11 mouse cellular contexts compared by ENCODE assay signal in the genomic region with DNA sequence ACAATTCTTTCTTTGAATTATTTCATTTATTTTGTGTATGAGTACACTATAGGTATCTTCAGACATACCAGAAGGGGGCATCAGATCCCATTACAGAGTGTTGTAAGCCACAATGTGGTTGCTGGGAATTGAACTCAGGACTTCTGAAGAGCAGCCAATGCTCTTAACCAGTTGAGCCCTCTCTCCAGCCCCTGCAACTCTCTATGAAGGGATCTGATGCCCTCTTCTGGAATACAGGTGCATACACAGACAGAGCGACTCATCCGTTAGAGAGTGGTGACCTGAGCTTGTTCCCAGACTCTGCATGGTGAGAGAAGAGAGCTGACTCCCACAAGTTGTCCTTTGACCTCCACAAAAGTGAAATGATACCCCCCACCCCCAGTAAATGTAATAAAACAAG. TPM values are rescaled to one million over a fixed set of nuclear protein-coding genes. Genes with fewer than 3 reads are reported as not detected.
DNase-seq lines count a peak whose midpoint lies in the region; ATAC-seq and TF ChIP-seq lines count a peak whose summit lies in the region.
"Had no signal": no experiment of that assay in that cellular context is flagged by ENCODE, and none has a peak within 500 bp of the region (broad histone marks: within the 10 kb centered on the region; RNA-seq: fewer than 3 reads in every experiment).

No protein-coding gene starts in this region.

- H3K4me1 ChIP-seq in forebrain, postnatal 0 days (ENCODE audit: insufficient read depth) = no peaks in the 10 kb centered on the region
- H3K4me1 ChIP-seq in forebrain, embryonic 12.5 days = no peaks in the 10 kb centered on the region

- H3K4me2 ChIP-seq in forebrain, postnatal 0 days (ENCODE audit: low read depth) = no peak overlapping the region
- H3K4me2 ChIP-seq in forebrain, embryonic 12.5 days = no peak overlapping the region

- DNase-seq in forebrain, postnatal 0 days = no peak
- peak; percentile 21 for DNase-seq in thymus, postnatal 14 days
- DNase-seq in thymus, postnatal 36 days = no peak
- DNase-seq in urinary bladder, postnatal 25 days (ENCODE audit: low spot score) = no peak
- DNase-seq in ovary, postnatal 10 days (ENCODE audit: low spot score) = no peak
- no peak for DNase-seq in cerebellum, adult 9-11 months
- DNase-seq: gastrocnemius, postnatal 14 days; kidney, postnatal 14 days; right cerebral cortex, adult 18-20 months had no signal

- H3K9ac ChIP-seq in forebrain, postnatal 0 days = no peak overlapping the region
- H3K9ac ChIP-seq in forebrain, embryonic 12.5 days = no peak overlapping the region

- TF ChIP-seq CTCF in forebrain, postnatal 0 days (IDR thresholded peaks at IDR 0.05; ENCODE audit: low read depth) = peak; percentile 46

- no peak overlapping the region for H3K27ac ChIP-seq in forebrain, postnatal 0 days (ENCODE audit: low read depth, low read length)
- H3K27ac ChIP-seq in forebrain, embryonic 12.5 days = no peak overlapping the region

- ATAC-seq in forebrain, postnatal 0 days = no peak
- ATAC-seq in forebrain, embryonic 12.5 days (ENCODE audit: low FRiP score) = no peak
- peak; percentile 72 for ATAC-seq in erythroid progenitor cell, adult 5-6 weeks (replicated peaks; ENCODE audit: low FRiP score, poor library complexity, severe bottlenecking)

- 64% methylated on average over 2 of the region's 2 CpGs for WGBS in forebrain, postnatal 0 days
- 53% methylated on average over 2 of the region's 2 CpGs for WGBS in forebrain, embryonic 12.5 days

- H3K27me3 ChIP-seq in forebrain, postnatal 0 days (ENCODE audit: insufficient read depth, low read length) = no peaks in the 10 kb centered on the region
- H3K27me3 ChIP-seq in forebrain, embryonic 12.5 days = no peaks in the 10 kb centered on the region

- H3K36me3 ChIP-seq in forebrain, postnatal 0 days (ENCODE audit: insufficient read depth) = peaks cover 87% of the 10 kb centered on the region
- H3K36me3 ChIP-seq in forebrain, embryonic 12.5 days (replicated peaks) = peaks cover 99% of the 10 kb centered on the region

- H3K9me3 ChIP-seq in forebrain, postnatal 0 days (ENCODE audit: low read length) = no peaks in the 10 kb centered on the region
- no peaks in the 10 kb centered on the region for H3K9me3 ChIP-seq in forebrain, embryonic 12.5 days

- no peak overlapping the region for H3K4me3 ChIP-seq in forebrain, postnatal 0 days (ENCODE audit: low read depth, low read length)
- no peak overlapping the region for H3K4me3 ChIP-seq in forebrain, embryonic 12.5 days (replicated peaks)

RNA-seq across cellular contexts. Expression of gene Ctc1, which starts 13.1 kb away (rescaled TPM):
- 51.0 and 63.6 TPM in 2 replicates for total RNA-seq in forebrain, postnatal 0 days (2014; rRNA removed)
- 41.0 and 47.1 TPM in 2 replicates for polyA plus RNA-seq in forebrain, postnatal 0 days (2015; fragmentation: Nextera tagmentation; extraction: Ambion mirVana)
- 71.0 and 81.5 TPM in 2 replicates for polyA plus RNA-seq in forebrain, embryonic 12.5 days (2016; fragmentation: Nextera tagmentation; extraction: Ambion mirVana)
- total RNA-seq in erythroid progenitor cell, adult 5-6 weeks (2015; ENCODE audit: low replicate concordance) = 36.0 and 54.5 TPM in 2 replicates
- total RNA-seq in erythroid progenitor cell, adult 5-6 weeks (2017; ENCODE audit: low replicate concordance) = 16.7 and 27.1 TPM in 2 replicates

RNA-seq across cellular contexts. Expression of gene Aurkb, which starts 16.6 kb away (rescaled TPM):
- 8.5 and 12.5 TPM in 2 replicates for total RNA-seq in forebrain, postnatal 0 days (2014; rRNA removed)
- 11.5 and 13.9 TPM in 2 replicates for polyA plus RNA-seq in forebrain, postnatal 0 days (2015; fragmentation: Nextera tagmentation; extraction: Ambion mirVana)
- 163 and 169 TPM in 2 replicates for polyA plus RNA-seq in forebrain, embryonic 12.5 days (2016; fragmentation: Nextera tagmentation; extraction: Ambion mirVana)
- 328 and 403 TPM in 2 replicates for total RNA-seq in erythroid progenitor cell, adult 5-6 weeks (2015; ENCODE audit: low replicate concordance)
- 422 and 478 TPM in 2 replicates for total RNA-seq in erythroid progenitor cell, adult 5-6 weeks (2017; ENCODE audit: low replicate concordance)

RNA-seq across cellular contexts. Expression of gene Pfas, which starts 20.5 kb away (rescaled TPM):
- 22.9 and 29.7 TPM in 2 replicates for total RNA-seq in forebrain, postnatal 0 days (2014; rRNA removed)
- polyA plus RNA-seq in forebrain, postnatal 0 days (2015; fragmentation: Nextera tagmentation; extraction: Ambion mirVana) = 9.8 and 14.2 TPM in 2 replicates
- polyA plus RNA-seq in forebrain, embryonic 12.5 days (2016; fragmentation: Nextera tagmentation; extraction: Ambion mirVana) = 35.4 and 40.4 TPM in 2 replicates
- 11.7 and 15.1 TPM in 2 replicates for total RNA-seq in erythroid progenitor cell, adult 5-6 weeks (2015; ENCODE audit: low replicate concordance)
- total RNA-seq in erythroid progenitor cell, adult 5-6 weeks (2017; ENCODE audit: low replicate concordance) = 16.1 and 23.4 TPM in 2 replicates

RNA-seq across cellular contexts. Expression of gene Borcs6, which starts 30.7 kb away (rescaled TPM):
- 32.8 and 33.7 TPM in 2 replicates for total RNA-seq in forebrain, postnatal 0 days (2014; rRNA removed)
- polyA plus RNA-seq in forebrain, postnatal 0 days (2015; fragmentation: Nextera tagmentation; extraction: Ambion mirVana) = 20.9 and 21.7 TPM in 2 replicates
- 7.4 and 11.1 TPM in 2 replicates for polyA plus RNA-seq in forebrain, embryonic 12.5 days (2016; fragmentation: Nextera tagmentation; extraction: Ambion mirVana)
- total RNA-seq in erythroid progenitor cell, adult 5-6 weeks (2015; ENCODE audit: low replicate concordance) = 2.9 and 4.7 TPM in 2 replicates
- 2.2 and 3.1 TPM in 2 replicates for total RNA-seq in erythroid progenitor cell, adult 5-6 weeks (2017; ENCODE audit: low replicate concordance)

RNA-seq across cellular contexts. Expression of gene Tmem107, which starts 41.8 kb away (rescaled TPM):
- total RNA-seq in forebrain, postnatal 0 days (2014; rRNA removed) = 32.7 and 45.6 TPM in 2 replicates
- 35.3 and 41.7 TPM in 2 replicates for polyA plus RNA-seq in forebrain, postnatal 0 days (2015; fragmentation: Nextera tagmentation; extraction: Ambion mirVana)
- polyA plus RNA-seq in forebrain, embryonic 12.5 days (2016; fragmentation: Nextera tagmentation; extraction: Ambion mirVana) = 53.4 and 56.9 TPM in 2 replicates
- 21.6 and 27.7 TPM in 2 replicates for total RNA-seq in erythroid progenitor cell, adult 5-6 weeks (2015; ENCODE audit: low replicate concordance)
- 12.5 and 12.6 TPM in 2 replicates for total RNA-seq in erythroid progenitor cell, adult 5-6 weeks (2017; ENCODE audit: low replicate concordance)

Comparison
In these comparisons a context has a peak if more than half of its experiments do, and no peak if none do; other contexts are left out.
1. RNA of gene Aurkb, which starts 16.6 kb away (total RNA-seq): 328 to 478 TPM in erythroid progenitor cell, adult 5-6 weeks; 8.5 to 12.5 TPM in forebrain, postnatal 0 days; every median in the first group is over 10 times any median in the second.